Mouse (Mus musculus): ENCODE measurements around the gene Hipk1.
"Not testable (repeated sequence)": the region's sequence is repeated elsewhere in the genome, so short reads cannot be mapped to it uniquely, and the experiment has no call there.

GRCm38 (mm10) chr3:103792111-103792406 lies 696 bp upstream of the Hipk1 start:
- TF ChIP-seq CTCF (conservative IDR thresholded peaks at IDR 0.05; ENCODE audit: insufficient read depth, insufficient read length, low read depth, low read length); POLR2A (IDR thresholded peaks at IDR 0.05; ENCODE audit: low read depth, low read length): not testable (repeated sequence)
